Comparison of ENCODE assay signal across 26 mouse cellular contexts in the genomic region with DNA sequence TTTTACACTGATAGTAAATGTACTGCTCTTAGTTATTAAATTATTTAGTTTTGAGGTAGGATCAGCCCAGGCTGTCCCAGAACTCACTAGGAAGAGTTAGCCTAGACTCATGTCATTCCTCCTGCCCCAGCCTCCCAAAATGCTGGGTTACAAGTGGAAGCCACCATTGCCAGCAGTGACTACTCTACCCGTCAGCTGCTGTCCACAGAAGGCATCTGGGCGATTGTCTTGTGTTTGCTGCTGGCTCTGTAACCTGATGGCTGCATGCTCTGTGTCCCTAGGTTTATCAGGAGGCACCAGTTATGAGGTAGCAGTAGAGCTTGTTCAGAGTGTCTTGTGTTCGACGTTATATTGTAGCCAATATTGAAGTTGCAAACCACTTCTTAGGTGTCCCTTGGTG.
"Had no signal": no experiment of that assay in that cellular context is flagged by ENCODE, and none has a peak within 500 bp of the region (broad histone marks: within the 10 kb centered on the region; RNA-seq: fewer than 3 reads in every experiment).

No protein-coding gene starts in this region.

- DNase-seq: cerebellum, adult 2 months; cerebellum, adult 8-10 months; cerebellum, adult 9-10 months; cerebellum, adult 9-11 months; cerebellum, postnatal 10 days; cerebellum, postnatal 14 days; cerebellum, postnatal 25 days; cerebellum, postnatal 36 days; embryo, embryonic 11 days; forebrain, postnatal 0 days; gastrocnemius, adult 2 months; gastrocnemius, postnatal 10 days; gastrocnemius, postnatal 14 days; gastrocnemius, postnatal 25 days; gastrocnemius, postnatal 36 days; heart, adult 18-20 months; heart, adult 2 months had no signal

- H3K4me3 ChIP-seq: embryonic facial prominence, embryonic 10.5 days; embryonic facial prominence, embryonic 12.5 days; embryonic facial prominence, embryonic 13.5 days; embryonic facial prominence, embryonic 15.5 days; erythroblast, embryonic 14.5 days; forebrain, embryonic 10.5 days; forebrain, embryonic 12.5 days; forebrain, embryonic 13.5 days; forebrain, embryonic 15.5 days; gastrocnemius, adult 2 months; heart, adult 2 months had no signal

- H3K36me3 ChIP-seq: embryonic facial prominence, embryonic 10.5 days; forebrain, embryonic 10.5 days; forebrain, embryonic 12.5 days had no signal

- H3K27me3 ChIP-seq: embryonic facial prominence, embryonic 13.5 days; embryonic facial prominence, embryonic 15.5 days; forebrain, embryonic 15.5 days had no signal

- H3K4me2 ChIP-seq: embryonic facial prominence, embryonic 12.5 days; embryonic facial prominence, embryonic 13.5 days; embryonic facial prominence, embryonic 15.5 days; forebrain, embryonic 12.5 days; forebrain, embryonic 13.5 days; forebrain, embryonic 15.5 days had no signal
